Mouse (Mus musculus) intestine, postnatal 0 days (tissue): Measurements from ENCODE around the gene Asb4. TPM values are rescaled to one million over a fixed set of nuclear protein-coding genes. Genes with fewer than 3 reads are reported as not detected.

Source experiments
- ATAC-seq: fragments of 200-750 bp; cut with Nextera tagmentation; 2 replicates; pipeline ENCODE4 v1.8.0; 2017; ENCODE audit warnings: mild to moderate bottlenecking, moderate TSS enrichment, moderate library complexity
- H3K27ac ChIP-seq: fragments of 300-500 bp; sonication (generic); 2 replicates; pipeline ENCODE4 v1.5.1; 2014; ENCODE audit warnings: mild to moderate bottlenecking, low read depth, low read length, moderate library complexity
- H3K27me3 ChIP-seq: fragments of 300-500 bp; sonication (generic); replicated peaks from 2 replicates; pipeline ENCODE4 v1.6.1; 2014; ENCODE audit warnings: low read length, mixed read lengths; ENCODE audit not compliant: control insufficient read depth, insufficient read depth
- H3K36me3 ChIP-seq: fragments of 300-500 bp; sonication (generic); 2 replicates; pipeline ENCODE4 v1.6.1; 2014; ENCODE audit warnings: mild to moderate bottlenecking, moderate library complexity; ENCODE audit not compliant: control insufficient read depth, insufficient read depth
- H3K4me1 ChIP-seq: fragments of 300-500 bp; sonication (generic); replicated peaks from 2 replicates; pipeline ENCODE4 v1.6.1; 2014; ENCODE audit warnings: antibody characterized with exemption, low read length, mixed read lengths; ENCODE audit not compliant: control insufficient read depth, insufficient read depth
- H3K4me2 ChIP-seq: fragments of 300-500 bp; sonication (generic); replicated peaks from 2 replicates; pipeline ENCODE4 v1.6.1; 2014; ENCODE audit warnings: low read depth, mild to moderate bottlenecking, moderate library complexity
- H3K4me3 ChIP-seq: fragments of 300-500 bp; sonication (generic); 2 replicates; pipeline ENCODE4 v1.5.1; 2014; ENCODE audit warnings: low read depth, low read length
- H3K9ac ChIP-seq: fragments of 300-500 bp; sonication (generic); 2 replicates; pipeline ENCODE4 v1.6.1; 2014; ENCODE audit warnings: mild to moderate bottlenecking, low read depth, low read length
- H3K9me3 ChIP-seq: fragments of 300-500 bp; sonication (generic); 2 replicates; pipeline ENCODE4 v1.6.1; 2016; ENCODE audit warnings: mixed run types; ENCODE audit not compliant: control insufficient read depth
- CTCF ChIP-seq: sonication (generic); IDR thresholded peaks from 2 replicates; pipeline ENCODE4 v1.5.1; 2016; ENCODE audit warnings: low read depth, mild to moderate bottlenecking, control low read depth, antibody characterized with exemption, moderate library complexity
- WGBS: fragments of 180-500 bp; shearing (Covaris S2); extraction: QIAGEN DNeasy Blood & Tissue Kit; methylation state at CpG from one replicate; pipeline ENCODE4 v1.1.7; 2014; 5-methylcytosine and 5-hydroxymethylcytosine counted together
- polyA plus RNA-seq: library from polyadenylated mRNA; unstranded; fragments of >200 nt; fragmentation: Nextera tagmentation; extraction: Ambion mirVana; gene quantifications from 2 replicates; pipeline ENCODE4 v1.2.1, GENCODE M21; 2015

The Asb4 gene
- polyA plus RNA-seq, 1 experiment from 2014 or later, result 1.8 TPM

DNA sequence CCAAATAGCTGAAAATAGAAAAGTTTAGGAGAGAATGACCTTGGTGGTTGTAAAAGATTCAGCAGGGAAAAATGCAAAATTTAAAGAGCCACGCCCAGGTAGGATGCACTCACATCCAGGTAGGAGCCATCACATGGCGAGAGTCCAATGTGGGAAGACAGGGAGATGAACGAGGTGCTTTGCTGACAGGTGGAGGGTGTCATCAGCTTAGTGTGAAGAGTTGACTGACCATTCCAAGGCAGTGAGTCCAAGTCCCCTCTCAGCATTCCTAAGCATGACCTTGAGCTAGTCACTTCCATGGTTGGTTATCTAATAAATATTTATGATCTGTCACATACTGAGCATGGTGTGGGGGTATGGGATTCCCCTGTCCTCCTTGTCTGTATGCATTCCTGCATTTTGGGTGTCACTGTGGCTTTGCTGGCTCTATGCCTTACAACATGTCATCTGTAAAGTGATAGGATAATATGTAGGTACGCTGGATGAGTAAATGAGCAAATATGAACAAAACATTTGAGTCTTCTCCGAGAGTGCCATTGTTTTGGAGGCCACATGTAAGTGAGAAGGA, 61.2 kb downstream of the Asb4 start:
- Histone ChIP-seq H3K9ac (no peak overlapping the region), H3K9me3 (no peaks in the 10 kb centered on the region), H3K27me3 (no peaks in the 10 kb centered on the region), H3K4me1 (no peaks in the 10 kb centered on the region), H3K36me3 (no peaks in the 10 kb centered on the region), H3K4me2 (no peak overlapping the region), H3K4me3 (no peak overlapping the region), H3K27ac (no peak overlapping the region)
- 88% methylated on average over 5 of the region's 5 CpGs for WGBS
- TF ChIP-seq CTCF, result no peak
- ATAC-seq, result no peak

DNA sequence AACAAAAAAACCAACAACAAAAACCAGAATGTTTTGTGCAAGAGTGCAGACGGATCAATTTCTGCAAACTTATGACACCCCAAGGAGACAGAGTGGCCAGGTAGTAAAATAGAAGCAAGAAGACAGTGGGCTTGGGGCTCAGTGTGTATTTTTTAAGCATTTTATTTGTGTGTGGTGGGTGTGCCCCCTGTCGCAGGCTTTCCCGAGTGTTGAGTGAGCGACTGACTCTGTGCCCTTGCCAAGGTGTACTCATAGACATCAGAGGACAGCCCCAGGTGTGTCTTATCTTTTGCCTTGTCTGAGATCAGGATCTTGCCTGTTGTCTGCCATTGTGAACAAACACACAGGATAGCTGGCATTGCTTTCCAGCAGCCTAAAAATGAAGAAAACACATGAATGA, 63.8 kb downstream of the Asb4 start:
- Histone ChIP-seq H3K36me3 (no peaks in the 10 kb centered on the region), H3K9me3 (no peaks in the 10 kb centered on the region), H3K4me1 (no peaks in the 10 kb centered on the region), H3K4me2 (no peak overlapping the region), H3K27ac (no peak overlapping the region), H3K9ac (no peak overlapping the region), H3K27me3 (no peaks in the 10 kb centered on the region), H3K4me3 (no peak overlapping the region)
- 87% methylated on average over 4 of the region's 4 CpGs for WGBS
- ATAC-seq, result no peak
- no peak for TF ChIP-seq CTCF

DNA sequence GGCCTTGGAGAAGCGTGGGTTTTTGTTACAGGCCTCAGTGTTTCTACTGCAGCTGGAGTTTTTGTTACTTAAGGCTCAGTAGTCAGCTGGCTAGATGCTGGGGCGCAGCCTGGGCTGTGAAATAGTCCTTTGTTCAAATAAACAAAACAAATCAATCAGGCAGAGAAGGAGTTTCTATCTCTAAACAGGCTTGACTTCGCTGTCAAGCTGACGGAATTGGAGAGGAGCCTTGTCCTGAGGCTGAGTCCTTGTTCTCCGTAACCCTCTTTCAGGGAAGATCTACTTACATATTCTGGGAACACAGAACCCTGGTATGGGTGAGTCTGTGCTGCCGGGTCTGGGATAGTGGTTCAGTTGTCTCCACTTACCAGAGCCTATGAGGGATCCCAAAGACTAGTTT, 64.4 kb downstream of the Asb4 start:
- Histone ChIP-seq H3K9me3 (no peaks in the 10 kb centered on the region), H3K4me1 (no peaks in the 10 kb centered on the region), H3K36me3 (no peaks in the 10 kb centered on the region), H3K4me2 (no peak overlapping the region), H3K27ac (no peak overlapping the region), H3K27me3 (no peaks in the 10 kb centered on the region), H3K4me3 (no peak overlapping the region), H3K9ac (no peak overlapping the region)
- WGBS, result 63% methylated on average over 6 of the region's 6 CpGs
- TF ChIP-seq CTCF, result no peak
- no peak for ATAC-seq

DNA sequence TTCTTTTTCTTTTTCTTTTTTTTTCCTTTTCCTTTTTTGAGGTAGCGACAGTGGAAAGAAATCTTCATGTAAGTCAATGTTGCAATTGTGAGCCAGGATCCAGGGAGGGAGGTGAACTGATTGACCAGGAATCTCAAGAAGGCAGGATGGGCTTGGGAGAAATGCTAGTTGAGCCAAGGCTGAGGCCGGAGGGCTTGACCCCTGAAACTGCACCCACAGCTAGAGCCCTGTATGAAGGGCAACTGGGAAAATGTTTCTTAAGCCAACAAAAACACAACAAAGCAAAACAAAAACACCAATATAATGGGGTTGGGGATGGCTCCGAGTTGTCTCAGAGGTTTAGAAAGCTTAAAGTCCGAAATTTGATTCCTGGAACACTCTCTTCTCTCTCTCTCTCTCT, 65.2 kb downstream of the Asb4 start:
- Histone ChIP-seq H3K9ac (no peak overlapping the region), H3K4me3 (no peak overlapping the region), H3K4me2 (no peak overlapping the region), H3K9me3 (no peaks in the 10 kb centered on the region), H3K27me3 (no peaks in the 10 kb centered on the region), H3K36me3 (no peaks in the 10 kb centered on the region), H3K4me1 (no peaks in the 10 kb centered on the region), H3K27ac (no peak overlapping the region)
- no peak for TF ChIP-seq CTCF
- 81% methylated on average over 4 of the region's 4 CpGs for WGBS
- no peak for ATAC-seq

DNA sequence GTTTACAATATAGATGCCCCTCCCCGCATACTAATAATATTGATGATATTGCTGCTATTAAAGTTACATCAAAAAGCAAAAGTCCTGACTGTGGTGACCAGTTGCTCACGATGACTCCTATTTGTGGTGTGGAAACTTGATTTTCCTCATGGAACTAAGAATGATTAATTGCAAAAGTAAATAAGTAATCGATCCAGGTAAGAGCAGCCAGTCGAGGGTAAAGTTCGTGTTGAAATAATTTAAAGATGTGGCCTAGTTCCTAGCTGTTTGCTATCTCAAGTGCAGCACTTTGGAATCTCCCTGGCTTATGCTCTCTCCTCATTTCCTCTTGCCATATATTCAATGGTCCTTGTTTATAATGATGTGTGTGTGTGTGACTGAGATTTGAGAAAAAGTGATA, 66.7 kb downstream of the Asb4 start:
- no peak for TF ChIP-seq CTCF
- H3K9ac ChIP-seq, result no peak overlapping the region
- 47% methylated on average over 5 of the region's 5 CpGs for WGBS

DNA sequence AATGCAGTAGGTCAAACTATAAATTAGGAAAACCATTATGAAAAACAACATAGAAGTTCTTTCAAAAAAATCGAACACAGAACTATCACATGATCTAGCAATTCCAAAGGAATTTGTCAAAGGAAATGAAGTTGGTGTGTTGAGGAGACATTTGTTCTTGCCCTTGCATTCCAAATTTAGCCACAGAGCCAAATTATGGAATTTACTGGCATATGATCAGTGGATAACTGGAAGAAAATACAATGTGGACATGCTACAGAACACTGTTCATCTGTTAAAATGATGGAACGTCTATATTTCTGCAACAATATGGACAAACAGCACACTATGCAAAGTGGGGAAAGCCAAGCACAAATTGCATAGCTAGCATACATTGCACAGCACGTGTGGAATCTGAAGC, 72.7 kb downstream of the Asb4 start:
- no peaks in the 10 kb centered on the region for H3K4me1 ChIP-seq
- no peaks in the 10 kb centered on the region for H3K36me3 ChIP-seq
- no peak overlapping the region for H3K27ac ChIP-seq
- no peaks in the 10 kb centered on the region for H3K27me3 ChIP-seq
- ATAC-seq, result no peak
- WGBS, result 76% methylated on average over 3 of the region's 3 CpGs
- H3K9me3 ChIP-seq, result no peaks in the 10 kb centered on the region
- no peak overlapping the region for H3K9ac ChIP-seq
- H3K4me2 ChIP-seq, result no peak overlapping the region
- no peak overlapping the region for H3K4me3 ChIP-seq
- no peak for TF ChIP-seq CTCF

More for the DNA sequence above, 66.7 kb downstream of the Asb4 start:
- no peaks in the 10 kb centered on the region for H3K9me3 ChIP-seq
- no peak for ATAC-seq
- H3K4me3 ChIP-seq, result no peak overlapping the region
- H3K36me3 ChIP-seq, result no peaks in the 10 kb centered on the region
- no peaks in the 10 kb centered on the region for H3K27me3 ChIP-seq
- H3K4me2 ChIP-seq, result no peak overlapping the region
- no peak overlapping the region for H3K27ac ChIP-seq
- H3K4me1 ChIP-seq, result no peaks in the 10 kb centered on the region
